17 mouse cellular contexts compared by ENCODE assay signal in the genomic region with DNA sequence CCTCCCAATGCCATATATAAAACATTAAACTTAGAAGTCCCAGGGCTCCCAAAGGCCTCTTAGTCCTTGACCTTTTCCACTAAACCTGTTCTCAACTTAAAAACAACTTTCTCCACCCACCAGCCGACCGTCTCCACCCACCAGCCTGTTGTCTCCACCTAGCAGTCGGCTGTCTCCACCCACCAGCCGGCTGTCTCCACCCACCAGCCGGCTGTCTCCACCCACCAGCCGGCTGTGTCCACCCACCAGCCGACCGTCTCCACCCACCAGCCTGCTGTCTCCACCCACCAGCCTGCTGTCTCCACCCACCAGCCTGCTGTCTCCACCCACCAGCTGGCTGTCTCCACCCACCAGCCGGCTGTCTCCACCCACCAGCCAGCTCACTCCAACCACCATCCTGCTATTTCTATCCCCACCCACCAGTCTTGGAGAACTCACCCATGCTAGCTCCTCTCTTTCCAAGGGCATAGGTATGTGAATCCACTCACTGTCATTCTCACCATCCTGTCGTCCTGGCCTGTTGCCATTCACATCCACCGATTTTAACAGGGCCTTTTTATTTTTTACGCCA. TPM values are rescaled to one million over a fixed set of nuclear protein-coding genes. Genes with fewer than 3 reads are reported as not detected.
DNase-seq lines count a peak whose midpoint lies in the region; ATAC-seq lines count a peak whose summit lies in the region.
"Had no signal": no experiment of that assay in that cellular context is flagged by ENCODE, and none has a peak within 500 bp of the region (broad histone marks: within the 10 kb centered on the region; RNA-seq: fewer than 3 reads in every experiment).

No protein-coding gene starts in this region.

- peak; percentile 87 for ATAC-seq in common myeloid progenitor, adult 5-6 weeks (replicated peaks; ENCODE audit: low read depth, poor library complexity, severe bottlenecking)
- ATAC-seq in megakaryocyte-erythroid progenitor cell, adult 5-6 weeks (replicated peaks; ENCODE audit: low FRiP score, low TSS enrichment, poor library complexity, severe bottlenecking): peak; percentile 97
- ATAC-seq: forebrain, embryonic 15.5 days; midbrain, embryonic 16.5 days; Patski had no signal

- peak; percentile 61 for DNase-seq in adrenal gland, postnatal 14 days
- no peak for DNase-seq in adrenal gland, postnatal 36 days
- peak; percentile 0 for DNase-seq in retina, embryonic 14.5 days (ENCODE audit: low spot score)
- DNase-seq in retina, postnatal 1 day: no peak
- DNase-seq in embryo, embryonic 9.5 days (ENCODE audit: extremely low spot score): no peak
- DNase-seq in yolk sac, embryonic 10.5 days (ENCODE audit: low spot score): no peak
- DNase-seq: adrenal gland, adult 8-10 months; cerebellum, adult 9-11 months; gastrocnemius, postnatal 25 days; kidney, postnatal 10 days; lung, postnatal 10 days had no signal

RNA-seq across cellular contexts. Expression of gene Mettl7a3, which starts 10.6 kb away (rescaled TPM):
- total RNA-seq in adrenal gland, postnatal 14 days (2021): 0.26 TPM in 1 of 2 replicates, not detected in the other
- not detected for total RNA-seq in adrenal gland, postnatal 36 days (2021)
- not detected in 2 replicates for total RNA-seq in common myeloid progenitor, adult 5-6 weeks (2017)
- 0.26 TPM in 1 of 2 replicates, not detected in the other for total RNA-seq in megakaryocyte-erythroid progenitor cell, adult 5-6 weeks (2014; fragmentation: Nextera tagmentation)
- total RNA-seq in megakaryocyte-erythroid progenitor cell, adult 5-6 weeks (2017): 1.7 TPM in 1 of 2 replicates, not detected in the other

RNA-seq across cellular contexts. Expression of gene Mettl7a1, which starts 20.2 kb away (rescaled TPM):
- total RNA-seq in adrenal gland, postnatal 14 days (2021): 83.1 and 102 TPM in 2 replicates
- total RNA-seq in adrenal gland, postnatal 36 days (2021): 100 to 1,000 TPM in 1 of 2 experiments, 10 to 100 TPM in 1; 85.2 to 126 TPM
- 68.5 and 80.8 TPM in 2 replicates for total RNA-seq in common myeloid progenitor, adult 5-6 weeks (2017)
- total RNA-seq in megakaryocyte-erythroid progenitor cell, adult 5-6 weeks (2014; fragmentation: Nextera tagmentation): 38.9 and 45.1 TPM in 2 replicates
- 65.6 and 68.2 TPM in 2 replicates for total RNA-seq in megakaryocyte-erythroid progenitor cell, adult 5-6 weeks (2017)

RNA-seq across cellular contexts. Expression of gene Methig1, which starts 28.8 kb away (rescaled TPM):
- 0.68 and 0.78 TPM in 2 replicates for total RNA-seq in adrenal gland, postnatal 14 days (2021)
- total RNA-seq in adrenal gland, postnatal 36 days (2021): under 1 TPM; 0.36 to 0.56 TPM
- not detected in 2 replicates for total RNA-seq in common myeloid progenitor, adult 5-6 weeks (2017)
- total RNA-seq in megakaryocyte-erythroid progenitor cell, adult 5-6 weeks (2014; fragmentation: Nextera tagmentation): not detected in 2 replicates
- not detected in 2 replicates for total RNA-seq in megakaryocyte-erythroid progenitor cell, adult 5-6 weeks (2017)
- total RNA-seq: gastrocnemius, postnatal 25 days; left cerebral cortex, postnatal 36 days had no signal

RNA-seq across cellular contexts. Expression of gene Mettl7a2, which starts 28.9 kb away (rescaled TPM):
- 1.5 and 2.2 TPM in 2 replicates for total RNA-seq in adrenal gland, postnatal 14 days (2021)
- 1 to 10 TPM; 2.0 to 2.2 TPM for total RNA-seq in adrenal gland, postnatal 36 days (2021)
- total RNA-seq in common myeloid progenitor, adult 5-6 weeks (2017): not detected in 2 replicates
- total RNA-seq in megakaryocyte-erythroid progenitor cell, adult 5-6 weeks (2014; fragmentation: Nextera tagmentation): not detected in 2 replicates
- not detected in 2 replicates for total RNA-seq in megakaryocyte-erythroid progenitor cell, adult 5-6 weeks (2017)

RNA-seq across cellular contexts. Expression of gene Higd1c, which starts 40.2 kb away (rescaled TPM):
- total RNA-seq in adrenal gland, postnatal 14 days (2021): 0.83 TPM in 1 of 2 replicates, not detected in the other
- not detected for total RNA-seq in adrenal gland, postnatal 36 days (2021)
- total RNA-seq in common myeloid progenitor, adult 5-6 weeks (2017): not detected in 2 replicates
- not detected in 2 replicates for total RNA-seq in megakaryocyte-erythroid progenitor cell, adult 5-6 weeks (2014; fragmentation: Nextera tagmentation)
- not detected in 2 replicates for total RNA-seq in megakaryocyte-erythroid progenitor cell, adult 5-6 weeks (2017)
- total RNA-seq: gastrocnemius, postnatal 25 days; left cerebral cortex, postnatal 36 days had no signal

Comparison
In these comparisons a context has a peak if more than half of its experiments do, and no peak if none do; other contexts are left out.
1. DNase-seq: peak in adrenal gland, postnatal 14 days (single experiment) and retina, embryonic 14.5 days (single experiment); none in adrenal gland, postnatal 36 days (0 of 2), retina, postnatal 1 day (single experiment), embryo, embryonic 9.5 days (single experiment) and yolk sac, embryonic 10.5 days (single experiment).